Mouse (Mus musculus) MEL-GATA-1-ER (cell line): ENCODE measurements around the gene Ccnl1.

Source experiments
- DNase-seq: peaks from one replicate; pipeline ENCODE4 v3.0.0-alpha.2; 2012; ENCODE audit warnings: low read depth; ENCODE audit errors: extremely low read depth

The Ccnl1 gene

DNA sequence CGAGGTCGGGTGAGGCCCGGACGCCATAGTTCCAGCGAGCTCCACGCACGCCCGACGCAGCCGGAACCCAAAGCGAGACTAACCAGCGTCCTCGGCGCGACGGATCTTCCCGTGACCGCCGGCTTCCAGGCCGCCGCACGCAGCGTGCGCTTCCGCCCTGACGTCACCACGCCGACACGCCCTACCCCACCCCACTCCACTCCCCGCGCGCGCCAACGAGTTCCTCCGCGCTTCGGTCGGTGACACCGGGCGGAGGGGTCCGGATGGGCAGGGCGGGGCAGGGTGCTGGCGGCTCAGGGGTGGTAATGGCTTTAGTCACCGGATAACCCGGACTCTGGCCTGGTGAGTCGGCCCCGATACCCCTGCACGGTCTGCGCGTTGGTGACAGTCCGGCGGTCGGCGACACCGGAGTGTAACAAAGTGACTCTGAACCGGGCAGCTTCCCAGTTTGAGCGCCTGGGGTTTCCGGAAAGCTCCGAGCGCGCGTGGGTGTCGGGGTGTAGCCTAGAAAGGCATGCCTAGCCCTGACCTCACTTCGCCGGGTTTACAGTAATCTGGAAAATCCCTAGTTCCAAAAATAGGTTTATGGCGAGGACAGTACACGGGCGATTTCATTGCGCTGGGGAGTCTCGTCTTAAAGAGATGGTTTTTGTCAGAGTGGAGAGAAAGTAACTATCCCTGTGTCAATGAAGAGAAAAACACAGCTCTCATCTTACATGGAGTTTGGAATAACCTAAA lies at the start of gene Ccnl1:
Gene Ccnl1 (minus strand): TSS at position 148 of the 738 bp plus-strand sequence.
- no peak for DNase-seq

DNA sequence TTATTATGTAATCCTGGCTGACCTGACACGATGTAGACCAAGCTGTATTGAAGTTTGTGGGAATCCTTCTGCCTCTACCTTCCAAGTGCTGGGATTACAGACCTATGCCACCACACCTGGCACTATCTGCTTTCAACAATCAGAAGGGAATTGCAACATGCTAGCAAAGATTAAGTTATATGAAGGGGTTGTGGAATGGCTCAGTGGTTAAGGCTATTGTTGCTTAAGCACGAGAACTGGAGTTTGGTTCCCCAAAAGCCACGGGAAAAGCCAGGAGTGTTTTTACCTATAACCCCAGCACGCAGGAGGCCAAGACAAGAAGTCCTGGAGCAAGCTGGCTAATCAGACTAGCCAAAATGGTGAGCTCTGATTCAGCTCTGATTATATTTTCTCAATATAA lies 46.9 kb upstream of the Ccnl1 start:
- no peak for DNase-seq

DNA sequence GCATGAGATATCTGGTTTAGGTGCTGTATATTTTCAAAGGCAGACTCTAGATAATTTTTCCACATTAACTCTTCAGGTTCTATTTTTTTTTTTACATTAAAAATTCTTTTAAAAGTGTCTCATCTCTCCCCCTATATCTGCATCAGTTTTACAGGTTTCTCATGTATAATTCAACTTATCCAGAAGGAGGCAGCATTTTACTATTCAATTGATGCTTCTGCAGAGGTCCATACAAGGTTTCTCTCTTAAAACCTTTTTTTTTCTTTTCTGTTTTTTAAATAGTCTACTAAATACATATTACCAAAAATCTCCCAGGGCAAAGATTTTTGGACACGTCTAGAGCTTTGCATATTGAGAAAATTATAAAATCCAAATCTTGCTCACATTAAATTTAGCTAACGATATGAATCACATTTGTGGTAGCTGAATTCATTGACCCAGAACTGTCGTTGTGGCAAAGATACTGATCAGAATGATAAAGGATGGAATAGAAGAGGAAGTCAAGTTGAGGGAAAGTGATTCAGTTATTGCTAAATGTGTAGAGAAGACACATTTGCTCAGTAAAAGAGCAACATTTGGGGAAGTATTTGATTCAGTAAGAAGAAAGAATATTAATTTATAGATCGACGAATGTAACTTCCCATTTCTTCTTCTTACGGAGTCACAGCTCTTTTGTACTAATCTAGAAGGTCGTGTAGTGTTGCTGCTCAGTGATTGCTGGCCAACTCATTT lies 46.3 kb upstream of the Ccnl1 start:
- no peak for DNase-seq

DNA sequence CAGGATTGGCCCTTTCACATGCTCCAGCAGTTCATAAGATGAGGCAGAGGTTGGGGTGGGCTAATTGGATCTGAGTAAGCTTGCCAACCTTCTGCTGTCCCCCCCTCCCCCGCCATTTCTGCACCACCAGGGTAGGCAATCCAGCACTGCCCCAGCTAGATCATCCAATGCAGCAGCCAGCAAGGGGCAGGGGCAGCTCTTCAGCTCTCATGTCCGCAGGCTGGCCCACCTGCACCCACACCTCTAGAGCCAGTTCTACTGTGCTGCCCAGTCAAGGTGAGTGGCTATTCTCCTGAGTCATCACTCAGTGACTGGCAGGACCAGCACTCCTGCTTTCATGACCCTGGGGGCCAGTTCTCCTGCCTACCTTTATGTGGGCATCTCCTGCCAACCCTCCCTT lies 42.4 kb upstream of the Ccnl1 start:
- DNase-seq: no peak

DNA sequence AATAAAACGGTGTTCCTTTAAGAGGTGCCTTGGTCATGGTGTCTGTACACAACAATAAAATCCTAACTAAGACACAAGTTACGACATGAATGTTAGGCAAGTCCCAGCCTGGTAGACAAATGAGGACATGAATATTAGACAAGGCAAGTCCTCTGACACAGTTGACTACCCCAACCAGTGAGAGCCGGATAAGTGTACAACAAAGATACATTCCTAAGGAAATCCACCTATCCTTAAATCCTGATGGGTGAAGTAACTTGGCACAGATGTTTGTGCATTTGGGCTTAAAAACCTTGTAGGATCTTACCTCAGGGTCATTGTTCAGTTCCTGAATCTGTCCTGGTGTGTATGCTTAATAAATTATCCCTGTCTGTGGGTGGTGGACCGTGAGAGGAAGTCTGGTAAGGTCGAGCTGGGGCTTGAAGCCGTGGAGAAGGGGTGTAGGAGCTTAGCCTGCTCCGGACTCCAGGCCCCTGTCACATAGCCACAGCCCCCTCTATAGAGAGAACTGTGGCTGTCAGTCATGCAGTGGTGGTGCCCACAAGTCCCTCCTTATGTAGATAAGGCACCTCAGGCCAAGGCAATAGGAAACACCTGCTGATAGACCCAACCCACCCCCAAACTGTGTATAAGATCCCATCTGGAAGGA lies 39.4 kb upstream of the Ccnl1 start:
- DNase-seq: no peak

DNA sequence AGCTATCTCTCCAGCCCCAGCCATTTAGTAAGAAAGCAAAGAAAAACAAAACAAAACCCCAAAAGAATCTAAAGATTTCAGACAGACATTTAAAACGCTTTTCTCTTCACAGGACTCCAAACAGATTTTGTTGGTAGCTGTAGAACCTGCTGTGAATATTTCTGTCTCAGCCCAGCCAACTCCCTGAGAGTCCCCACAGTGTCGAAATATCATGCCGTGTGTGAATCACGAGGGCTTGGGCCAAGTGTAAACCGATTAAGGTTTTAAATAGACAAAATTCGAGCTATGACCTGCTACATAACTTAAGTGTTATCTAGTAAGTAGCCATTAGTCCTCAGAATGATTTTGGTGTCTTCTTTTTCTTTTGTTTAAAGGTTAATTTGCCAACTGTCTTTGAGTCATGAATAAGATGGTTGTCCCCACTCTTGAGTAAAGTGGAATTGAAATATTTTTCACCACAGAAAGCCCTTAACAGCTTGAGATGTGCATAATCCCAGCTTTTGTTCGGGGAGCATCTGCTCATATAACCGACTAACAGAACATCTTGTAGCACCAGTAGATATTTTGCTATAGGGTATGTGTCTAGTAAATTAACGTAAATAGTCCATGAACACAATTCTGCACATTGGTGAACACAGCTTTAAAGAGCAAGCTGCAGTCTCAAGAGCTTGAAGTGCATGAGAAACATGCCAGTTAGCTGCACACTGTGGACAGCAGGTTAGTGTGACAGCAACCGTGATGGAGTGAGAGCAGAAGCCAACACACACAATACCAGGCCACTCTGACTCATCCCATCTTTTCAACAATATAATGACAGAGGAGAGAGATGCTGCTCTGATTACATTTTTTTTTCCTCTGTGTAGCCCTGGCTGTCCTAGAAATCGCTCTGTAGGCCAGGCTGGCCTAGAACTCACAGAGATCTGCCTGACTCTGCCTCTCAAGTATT lies 34.6 kb upstream of the Ccnl1 start:
- DNase-seq: no peak

DNA sequence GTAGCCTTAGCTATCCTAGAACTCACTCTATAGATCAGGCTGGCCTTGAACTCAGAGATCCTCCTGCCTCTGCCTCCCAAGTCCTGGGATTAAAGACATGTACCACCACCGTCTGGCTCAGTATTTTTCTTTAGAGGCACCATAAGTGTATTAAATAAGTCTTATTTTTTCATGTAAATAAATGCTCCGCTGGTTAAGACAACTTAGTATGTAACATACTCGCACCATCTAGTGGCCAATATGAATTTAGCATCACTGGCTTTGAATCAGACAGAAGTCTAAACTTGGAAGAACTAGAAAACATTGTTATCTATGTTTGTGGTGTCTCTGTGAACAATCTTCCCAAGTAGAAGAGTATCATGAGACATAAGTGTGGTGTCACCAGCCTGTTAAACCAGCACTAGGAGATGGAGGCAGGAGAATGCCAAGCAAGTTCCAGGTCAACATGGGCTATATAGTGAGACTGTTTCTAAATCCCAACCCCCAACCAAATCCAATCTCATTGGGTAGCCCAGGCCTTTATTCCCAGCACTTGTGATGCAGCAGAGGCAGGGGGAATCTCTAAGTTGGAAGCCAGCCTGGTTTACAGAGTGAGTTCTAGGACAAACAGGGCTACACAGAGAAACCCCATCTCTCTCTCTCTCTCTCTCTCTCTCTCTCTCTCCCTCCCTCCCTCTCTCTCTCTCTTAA lies 33.1 kb upstream of the Ccnl1 start:
- peak; percentile 64 for DNase-seq

DNA sequence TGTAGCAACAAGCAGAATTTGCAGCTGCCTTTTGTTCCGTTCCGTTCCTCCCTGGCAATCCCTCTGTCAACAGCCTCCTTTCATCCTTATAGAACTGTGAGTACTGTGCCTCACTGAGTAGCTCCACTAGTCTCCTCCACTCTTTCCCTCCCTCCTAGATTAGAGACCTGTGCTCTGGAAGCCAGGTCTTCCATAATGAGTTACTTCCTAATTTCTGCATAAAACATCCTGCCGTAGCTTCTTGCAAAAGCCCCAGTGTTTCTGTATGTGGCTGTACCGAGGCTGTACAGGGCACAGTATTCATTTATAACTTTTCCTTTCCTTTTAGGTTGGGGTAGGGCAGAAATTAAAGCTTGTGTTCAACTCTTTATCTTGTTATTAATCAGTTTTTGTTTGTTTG lies 32.5 kb upstream of the Ccnl1 start:
- no peak for DNase-seq

DNA sequence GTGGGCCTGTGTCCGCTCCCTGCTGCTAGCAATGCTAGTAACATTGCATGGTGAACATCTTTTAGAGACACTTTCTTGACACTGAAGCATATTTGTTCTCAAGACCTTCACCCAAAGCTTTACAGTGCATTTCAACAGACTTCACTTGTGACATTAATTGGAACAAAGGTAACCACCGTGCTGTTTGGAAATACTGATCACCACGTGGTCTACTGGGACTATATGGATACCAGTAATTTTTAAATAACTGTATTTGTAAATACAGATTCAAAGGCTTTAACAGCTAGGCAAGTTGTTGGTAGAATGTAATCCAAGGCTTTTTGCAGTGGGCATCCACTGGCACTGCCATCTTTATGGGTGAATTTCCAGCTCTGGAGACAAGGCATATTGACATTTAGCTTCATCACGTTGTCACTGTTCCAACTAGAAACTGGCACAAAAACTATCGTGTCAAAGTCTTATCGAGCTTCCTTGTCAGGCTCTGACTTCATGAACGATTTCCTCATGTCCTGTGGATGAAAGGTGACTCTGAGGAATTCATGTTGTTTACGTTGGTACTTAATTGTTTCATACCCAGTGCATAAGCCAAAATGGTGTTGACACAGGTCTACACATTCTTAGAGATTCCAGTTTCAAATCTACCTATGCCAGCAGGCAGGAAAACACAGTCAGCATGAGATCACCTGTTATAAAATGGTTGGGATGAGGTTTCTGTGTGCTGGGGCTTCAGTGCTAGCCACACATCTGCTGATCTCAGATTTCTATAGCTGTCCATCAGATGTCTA lies 30.9 kb upstream of the Ccnl1 start:
- no peak for DNase-seq

DNA sequence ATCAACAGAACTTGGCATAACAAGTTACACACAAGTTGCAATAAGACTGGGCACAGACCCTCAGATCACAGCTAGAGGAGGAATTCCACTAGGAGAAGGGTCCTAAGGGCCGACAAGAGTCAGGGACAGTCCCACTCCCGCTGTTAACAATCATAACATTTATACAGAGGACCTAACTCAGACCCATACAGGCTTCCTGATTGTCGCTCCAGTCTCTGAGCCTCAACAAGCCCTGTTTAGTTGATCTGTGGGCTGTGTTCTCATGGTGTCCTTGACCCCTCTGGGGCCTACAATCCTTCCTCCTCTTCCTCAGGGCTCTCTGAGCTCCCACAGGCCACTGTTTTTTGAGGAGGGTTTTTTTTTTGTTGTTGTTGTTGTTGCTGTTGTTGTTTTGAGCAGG lies 18.2 kb upstream of the Ccnl1 start:
- DNase-seq: no peak

DNA sequence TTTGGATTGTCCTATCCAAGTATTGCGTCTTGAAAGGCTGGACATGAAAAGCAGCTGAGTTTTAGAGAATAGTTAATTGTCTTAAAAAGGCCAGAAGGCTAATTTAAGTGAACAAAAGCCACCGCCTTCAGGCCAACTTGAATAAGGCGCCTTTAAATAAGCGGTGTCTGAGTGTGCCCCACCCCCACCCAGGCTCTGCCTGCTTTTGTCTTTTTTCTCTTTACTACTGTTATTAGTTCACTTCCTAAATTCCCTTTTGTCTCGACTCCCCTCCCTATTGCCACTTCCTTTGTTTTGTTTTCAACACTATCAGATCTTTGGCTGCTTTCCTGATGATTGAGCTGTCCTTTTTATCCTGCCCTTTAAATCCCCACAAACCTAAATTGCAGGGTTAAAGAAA lies 17.3 kb upstream of the Ccnl1 start:
- DNase-seq: no peak

DNA sequence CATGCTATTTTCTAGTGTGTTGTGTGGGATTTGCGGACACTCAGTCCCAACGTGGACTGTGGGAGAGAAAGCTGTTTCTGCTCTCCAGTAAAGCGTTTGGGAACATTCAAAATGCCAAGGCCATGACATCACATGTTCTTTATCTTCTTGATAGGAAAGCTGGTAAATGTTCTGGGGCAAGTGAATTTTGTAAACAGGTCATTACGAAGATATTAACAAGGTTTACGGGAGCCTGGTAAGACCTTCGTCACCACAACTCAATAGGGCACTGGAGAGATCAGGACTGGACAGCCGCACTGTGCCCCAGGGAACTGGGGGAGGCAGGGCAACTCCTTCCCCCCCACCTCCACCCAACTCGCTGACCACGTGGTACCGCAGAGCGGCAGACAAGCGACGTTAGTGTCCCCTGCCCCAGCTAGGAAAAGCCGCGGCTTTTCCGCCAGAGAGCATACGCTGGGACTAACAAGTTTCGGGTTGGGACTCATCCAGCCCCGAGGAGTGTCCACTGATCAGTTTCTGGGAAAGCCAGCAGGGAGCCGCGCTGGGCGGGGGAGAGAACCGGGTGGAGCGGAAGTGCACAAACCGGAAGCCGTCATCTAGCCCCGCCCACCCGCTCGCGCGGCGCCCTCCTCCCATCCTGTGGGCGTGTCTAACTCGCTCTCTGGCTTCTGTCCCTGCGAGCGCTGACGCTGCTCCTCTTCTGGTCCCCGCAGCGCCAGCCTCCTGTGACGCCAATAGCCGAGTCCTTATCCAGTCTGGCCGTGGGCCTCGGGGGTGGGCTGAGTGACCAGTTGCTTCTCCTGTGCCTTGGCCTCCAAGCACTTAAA lies 16.4 kb upstream of the Ccnl1 start:
- peak; percentile 80 for DNase-seq

DNA sequence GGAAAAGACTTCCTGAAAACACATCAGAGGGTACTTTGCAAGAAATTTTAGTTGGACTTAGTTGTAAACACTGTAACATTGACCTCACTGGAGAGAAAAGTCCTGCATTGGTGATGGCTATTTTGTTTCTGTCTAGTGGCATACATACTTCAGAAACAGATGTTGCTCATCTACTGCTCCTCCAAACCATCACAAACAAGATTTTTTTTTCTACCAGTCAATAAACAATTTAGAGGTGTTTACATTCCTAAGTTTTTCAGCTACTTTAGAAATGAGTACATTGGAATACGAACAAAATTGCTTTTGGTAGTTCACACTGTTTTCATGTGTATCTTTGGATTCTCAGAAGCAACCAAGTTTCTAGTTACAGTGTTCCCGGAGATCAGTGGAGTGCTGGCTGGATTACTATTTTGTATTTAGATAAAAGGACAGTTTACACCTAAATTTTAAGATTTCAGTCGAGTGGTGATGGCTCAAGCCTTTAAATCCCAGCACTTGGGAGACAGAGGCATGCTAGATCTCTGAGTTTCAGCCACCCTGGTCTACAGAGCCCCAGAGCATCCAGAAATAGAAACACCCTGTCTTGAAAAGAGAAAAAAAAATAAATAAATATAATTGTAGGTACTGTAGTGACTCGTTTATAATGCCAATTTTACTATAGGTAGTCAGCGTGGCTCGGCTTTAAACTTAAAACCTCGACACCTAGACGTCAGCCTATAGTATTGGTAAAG lies 15.6 kb upstream of the Ccnl1 start:
- no peak for DNase-seq

DNA sequence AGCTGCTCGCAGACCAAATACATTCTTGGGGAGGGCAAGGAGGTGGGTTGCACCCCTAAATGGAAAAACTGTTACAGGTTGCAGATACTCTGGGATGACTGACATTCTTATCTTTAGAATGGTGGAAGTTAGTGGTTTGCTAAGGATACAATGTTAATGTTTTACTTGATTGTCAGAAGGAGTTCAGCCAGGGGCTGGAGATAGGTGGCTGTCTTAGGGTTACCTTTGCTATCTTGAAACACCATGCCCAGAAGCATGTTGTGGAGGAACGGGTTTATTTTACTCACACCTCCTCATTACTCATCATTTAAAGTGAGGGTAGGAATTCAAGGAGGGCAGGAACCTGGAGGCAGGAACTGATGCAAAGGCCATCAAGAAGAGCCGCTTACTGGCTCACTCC lies 11.1 kb upstream of the Ccnl1 start:
- no peak for DNase-seq

DNA sequence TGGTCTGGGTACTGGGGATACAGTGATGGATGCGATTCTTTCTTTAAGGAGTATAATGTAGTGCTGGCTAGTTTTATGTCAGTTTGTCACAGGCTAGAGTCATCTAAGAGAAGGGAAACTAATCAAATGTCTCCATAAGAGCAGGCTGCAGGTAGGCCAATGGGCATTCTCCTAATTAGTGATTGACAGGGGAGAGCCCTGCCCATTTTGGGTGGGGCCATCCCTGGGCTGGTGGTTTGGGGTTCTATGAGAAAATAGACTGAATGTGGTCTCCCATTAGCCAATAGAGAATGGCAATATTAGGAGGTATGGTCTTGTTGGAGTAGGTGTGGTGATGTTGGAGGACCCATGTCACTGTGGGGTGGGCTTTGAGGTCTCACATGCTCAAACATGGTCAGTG lies 8.3 kb upstream of the Ccnl1 start:
- DNase-seq: no peak

DNA sequence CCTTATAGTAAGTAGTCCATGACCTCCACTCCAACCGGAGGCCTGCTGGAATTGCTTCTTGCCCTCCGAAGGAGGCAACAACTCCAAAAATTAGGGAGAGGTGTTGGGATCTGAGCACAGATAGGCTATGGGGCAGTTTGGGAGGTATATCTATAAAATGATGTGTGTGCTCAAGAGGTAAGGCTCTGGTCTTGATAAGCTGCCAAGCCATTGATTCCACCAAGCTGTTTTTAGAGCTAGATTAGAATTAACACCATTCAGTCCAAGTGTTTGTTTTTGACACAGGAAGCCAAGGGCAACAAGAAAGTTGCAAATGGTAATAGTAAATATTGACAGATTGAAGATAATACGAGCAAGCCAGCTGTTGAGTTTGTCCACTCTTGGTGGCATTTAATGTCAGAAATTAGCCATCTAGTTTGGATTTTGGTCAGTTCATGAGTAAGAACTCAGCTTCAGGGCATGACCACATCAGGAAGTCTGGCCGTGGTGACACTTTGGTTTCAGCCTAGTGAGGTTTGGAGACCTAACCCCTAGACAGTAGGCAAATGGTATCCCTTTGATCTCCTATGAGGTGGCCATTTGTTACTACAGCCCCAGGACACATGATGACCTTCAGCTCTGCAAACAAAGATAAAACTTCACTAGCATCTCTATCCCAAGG lies 4.4 kb upstream of the Ccnl1 start:
- no peak for DNase-seq

DNA sequence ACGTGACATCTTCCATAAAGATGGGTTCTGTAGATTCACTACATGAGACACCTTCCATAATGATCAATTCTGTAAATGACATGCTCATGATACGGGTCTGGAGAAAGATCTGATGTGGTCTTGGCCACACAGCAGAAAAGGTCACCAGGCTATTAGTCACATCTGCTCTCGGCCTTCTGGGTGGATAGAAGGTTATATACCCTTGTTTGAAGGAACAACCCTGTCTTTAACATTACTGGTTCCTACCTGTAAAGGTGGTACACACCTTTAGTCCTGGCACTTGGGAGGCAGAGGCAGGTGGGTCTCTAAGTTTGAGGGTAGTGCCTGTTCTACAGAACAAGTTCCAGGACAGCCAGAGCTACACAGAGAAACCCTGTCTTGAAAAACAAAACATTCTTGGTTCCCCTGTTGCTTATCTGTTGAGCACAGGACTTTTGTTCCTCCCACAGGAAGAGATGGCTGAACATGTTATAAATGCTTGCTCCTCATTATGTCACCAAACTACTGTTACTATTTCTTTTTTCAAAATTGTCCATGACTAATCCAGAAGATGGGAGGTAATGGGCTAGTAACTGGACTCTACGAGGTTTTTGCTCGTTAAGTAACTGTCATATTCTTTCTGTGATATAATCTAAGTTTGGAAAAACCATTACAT lies 2.4 kb upstream of the Ccnl1 start:
- peak; percentile 86 for DNase-seq
